In genomic region chr3:36635449-36635848, GRCm38 (mm10) we compare ENCODE assay signal across 9 mouse cellular contexts. TPM values are rescaled to one million over a fixed set of nuclear protein-coding genes. Genes with fewer than 3 reads are reported as not detected.
A peak's percentile ranks its signal among the peaks of the same experiment; 100 is the strongest.
DNase-seq lines count a peak whose midpoint lies in the region; ATAC-seq and TF ChIP-seq lines count a peak whose summit lies in the region.
"Had no signal": no experiment of that assay in that cellular context is flagged by ENCODE, and none has a peak within 500 bp of the region (broad histone marks: within the 10 kb centered on the region; RNA-seq: fewer than 3 reads in every experiment).

No protein-coding gene starts in this region.

- peak; percentile 42 for ATAC-seq in granulocyte monocyte progenitor cell, adult 5-6 weeks (replicated peaks; ENCODE audit: poor library complexity, severe bottlenecking)

- H3K27ac ChIP-seq in olfactory bulb, adult 2 months (ENCODE audit: insufficient read depth, low read depth, low read length) = no peak overlapping the region

- intact Hi-C loops in left cerebral cortex, postnatal 10 days (cut with DNase I) = loop anchor here (5.0 kb wide), 1 partner anchor 572 kb away; no protein-coding TSS in a partner anchor

- peak; percentile 64 for DNase-seq in adrenal gland, postnatal 14 days
- no peak for DNase-seq in adrenal gland, postnatal 4 days (ENCODE audit: low spot score in 2 of 2)
- DNase-seq in thymus, postnatal 4 days = peak; percentile 42
- no peak for DNase-seq in thymus, postnatal 36 days
- peak; percentile 37 to 56 for DNase-seq in left cerebral cortex, postnatal 10 days (ENCODE audit: extremely low spot score in 1 of 2, low spot score in 2 of 2)
- DNase-seq in urinary bladder, adult 18-20 months (ENCODE audit: low spot score in 2 of 2) = no peak

- TF ChIP-seq POLR2A in olfactory bulb, adult 2 months (IDR thresholded peaks at IDR 0.05; ENCODE audit: insufficient read depth, low read depth, low read length) = no peak

- no peak overlapping the region for H3K4me3 ChIP-seq in olfactory bulb, adult 2 months (ENCODE audit: insufficient read depth, low read depth, low read length)
- H3K4me3 ChIP-seq: erythroblast, embryonic 14.5 days had no signal

- WGBS in olfactory bulb, adult 2 months = 11% methylated on average over 4 of the region's 4 CpGs

- 0 out of 2 replicates have a peak, but pooled peaks have one; percentile 27 for TF ChIP-seq CTCF in olfactory bulb, adult 2 months (IDR thresholded peaks at IDR 0.05; ENCODE audit: insufficient read depth, low read depth, low read length)

- no peaks in the 10 kb centered on the region for H3K4me1 ChIP-seq in olfactory bulb, adult 2 months (ENCODE audit: control insufficient read depth, insufficient read depth, low read length)

RNA-seq across cellular contexts. Expression of gene Bbs7, which starts 22.2 kb away (rescaled TPM):
- total RNA-seq in adrenal gland, postnatal 14 days (2021) = 9.0 and 11.8 TPM in 2 replicates
- total RNA-seq in adrenal gland, postnatal 4 days (2021) = 10 to 100 TPM; 12.3 to 13.6 TPM
- 2.9 and 5.4 TPM in 2 replicates for total RNA-seq in granulocyte monocyte progenitor cell, adult 5-6 weeks (2014; fragmentation: Nextera tagmentation)
- total RNA-seq in granulocyte monocyte progenitor cell, adult 5-6 weeks (2017) = 4.3 and 5.0 TPM in 2 replicates
- 10 to 100 TPM; 13.6 to 13.9 TPM for total RNA-seq in left cerebral cortex, postnatal 10 days (2021)
- not detected in 2 replicates for polyA plus RNA-seq in olfactory bulb, adult 2 months (2012; ENCODE audit: insufficient read depth, insufficient read length, low replicate concordance, missing spikeins)

RNA-seq across cellular contexts. Expression of gene Trpc3, which starts 54.5 kb away (rescaled TPM):
- total RNA-seq in adrenal gland, postnatal 14 days (2021) = 2.4 and 2.6 TPM in 2 replicates
- 1 to 10 TPM; 5.1 to 7.5 TPM for total RNA-seq in adrenal gland, postnatal 4 days (2021)
- total RNA-seq in granulocyte monocyte progenitor cell, adult 5-6 weeks (2014; fragmentation: Nextera tagmentation) = not detected in 2 replicates
- not detected in 2 replicates for total RNA-seq in granulocyte monocyte progenitor cell, adult 5-6 weeks (2017)
- total RNA-seq in left cerebral cortex, postnatal 10 days (2021) = 10 to 100 TPM; 28.6 to 38.6 TPM
- polyA plus RNA-seq in olfactory bulb, adult 2 months (2012; ENCODE audit: insufficient read depth, insufficient read length, low replicate concordance, missing spikeins) = not detected in 2 replicates
- polyA plus RNA-seq: erythroblast, embryonic 14.5 days had no signal

Comparison
In these comparisons a context has a peak if more than half of its experiments do, and no peak if none do; other contexts are left out.
1. DNase-seq: peak in adrenal gland, postnatal 14 days (single experiment), thymus, postnatal 4 days (single experiment) and left cerebral cortex, postnatal 10 days (2 of 2); none in adrenal gland, postnatal 4 days (0 of 2), thymus, postnatal 36 days (0 of 2) and urinary bladder, adult 18-20 months (0 of 2).